Mouse (Mus musculus): Measurements from ENCODE around the gene Jmjd1c. TPM values are rescaled to one million over a fixed set of nuclear protein-coding genes. Genes with fewer than 3 reads are reported as not detected.

Jmjd1c gene
- total and polyA plus RNA-seq, 2 experiments = 5.7 to 44.8 TPM

DNA sequence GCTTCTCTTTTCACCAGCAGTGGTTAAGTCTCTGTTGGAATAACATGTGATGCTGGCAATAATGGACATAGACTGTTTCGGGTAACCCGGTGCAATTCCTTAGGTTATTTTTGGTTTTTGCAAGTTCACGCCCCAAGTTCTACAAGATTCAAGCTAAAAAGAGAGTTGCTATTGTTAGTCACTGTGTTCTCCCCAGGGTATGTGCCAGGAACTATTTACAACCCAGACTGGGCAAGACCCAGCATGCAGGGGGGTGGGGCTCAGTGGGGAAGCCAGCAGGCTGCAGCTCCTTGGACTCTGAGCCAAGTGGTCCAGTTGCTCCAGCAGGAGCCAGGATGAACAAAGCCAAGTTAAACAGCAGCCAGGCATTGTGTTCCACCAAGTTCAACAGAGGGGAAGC lies 192.0 kb downstream of the Jmjd1c start:
- H3K4me3 ChIP-seq (ENCODE audit: insufficient read depth, low read depth, low read length) = no peak overlapping the region
- H3K9ac ChIP-seq (ENCODE audit: low read depth, low read length) = no peak overlapping the region
- TF ChIP-seq CTCF (IDR thresholded peaks at IDR 0.05; ENCODE audit: low read depth, low read length) (0 out of 2 replicates have a peak, but pooled peaks have one; percentile 1), POLR2A (IDR thresholded peaks at IDR 0.05; ENCODE audit: extremely low read depth, insufficient read depth, low read length) (no peak)
- H3K27me3 ChIP-seq (ENCODE audit: control insufficient read depth, insufficient read depth, low read length) = no peaks in the 10 kb centered on the region
- peak; percentile 99 for DNase-seq (ENCODE audit: extremely low read depth, low read depth, low spot score)
- peak overlapping the region; percentile 33; the same call in 1 of the 2 replicates for H3K27ac ChIP-seq (replicated peaks; ENCODE audit: insufficient read depth, low read depth, low read length)
- peaks cover 23% of the 10 kb centered on the region for H3K4me1 ChIP-seq (ENCODE audit: control insufficient read depth, insufficient read depth, low read length)
- 21% methylated on average over 3 of the region's 3 CpGs for WGBS
- H3K79me2 ChIP-seq (ENCODE audit: control insufficient read depth, insufficient read depth, low read length) = peaks cover 10% of the 10 kb centered on the region; the same call in 1 of the 2 replicates
- no peaks in the 10 kb centered on the region for H3K36me3 ChIP-seq (ENCODE audit: control insufficient read depth, insufficient read depth, low read length)

DNA sequence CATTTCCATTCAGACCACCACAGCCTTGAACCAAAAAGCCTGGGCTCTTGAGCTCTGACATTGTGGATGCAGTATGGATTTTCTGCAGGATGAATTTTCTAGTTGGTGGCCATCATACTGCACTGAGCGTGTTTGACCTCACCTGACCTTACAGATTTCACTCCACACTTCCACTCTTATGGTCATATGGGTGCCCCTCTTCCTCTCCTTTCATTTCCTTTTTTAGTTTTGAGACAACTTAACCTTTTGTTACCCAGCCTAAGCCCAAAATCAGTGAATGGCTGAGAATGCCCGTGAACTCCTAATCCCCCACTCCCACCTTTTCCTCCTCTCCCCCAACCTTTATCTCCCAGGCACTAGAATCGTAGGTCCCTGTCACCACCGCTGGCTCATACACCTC lies 194.7 kb downstream of the Jmjd1c start:
- H3K79me2 ChIP-seq (ENCODE audit: control insufficient read depth, insufficient read depth, low read length) = no peaks in the 10 kb centered on the region
- H3K27me3 ChIP-seq (ENCODE audit: control insufficient read depth, insufficient read depth, low read length) = no peaks in the 10 kb centered on the region
- TF ChIP-seq POLR2A (IDR thresholded peaks at IDR 0.05; ENCODE audit: extremely low read depth, insufficient read depth, low read length) = no peak
- no peak for TF ChIP-seq CTCF (IDR thresholded peaks at IDR 0.05; ENCODE audit: low read depth, low read length)
- peak; percentile 30 for DNase-seq (ENCODE audit: extremely low read depth, low read depth, low spot score)
- WGBS = 47% methylated on average over 4 of the region's 4 CpGs
- no peak overlapping the region for H3K4me3 ChIP-seq (ENCODE audit: insufficient read depth, low read depth, low read length)
- no peak overlapping the region; the same call in 1 of the 2 replicates for H3K9ac ChIP-seq (ENCODE audit: low read depth, low read length)
- H3K36me3 ChIP-seq (ENCODE audit: control insufficient read depth, insufficient read depth, low read length) = no peaks in the 10 kb centered on the region
- peaks cover 13% of the 10 kb centered on the region for H3K4me1 ChIP-seq (ENCODE audit: control insufficient read depth, insufficient read depth, low read length)
- H3K27ac ChIP-seq (replicated peaks; ENCODE audit: insufficient read depth, low read depth, low read length) = peak overlapping the region; percentile 68

DNA sequence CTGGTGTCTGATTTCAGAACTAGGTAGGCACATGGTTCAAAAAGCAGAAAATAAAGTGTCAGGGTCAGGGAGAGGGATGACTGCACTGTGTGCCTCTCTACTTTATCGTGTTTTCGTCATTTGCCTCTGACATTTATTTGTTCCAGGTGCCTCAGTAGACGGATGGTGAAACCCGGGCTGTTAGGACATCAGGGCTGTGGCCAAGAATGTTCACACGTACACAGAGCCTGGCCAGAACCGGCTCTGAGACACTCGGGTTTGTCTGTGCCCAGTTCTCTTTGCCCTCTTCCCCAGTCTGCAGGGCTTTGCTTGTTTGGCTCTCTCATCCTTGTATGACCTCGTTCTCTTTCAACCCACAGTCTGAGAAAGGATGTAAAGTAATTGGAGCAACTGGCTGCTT lies 195.2 kb downstream of the Jmjd1c start:
- Histone ChIP-seq H3K9ac (ENCODE audit: low read depth, low read length) (no peak overlapping the region), H3K36me3 (ENCODE audit: control insufficient read depth, insufficient read depth, low read length) (no peaks in the 10 kb centered on the region), H3K27me3 (ENCODE audit: control insufficient read depth, insufficient read depth, low read length) (no peaks in the 10 kb centered on the region), H3K4me3 (ENCODE audit: insufficient read depth, low read depth, low read length) (no peak overlapping the region), H3K27ac (replicated peaks; ENCODE audit: insufficient read depth, low read depth, low read length) (no peak overlapping the region; the same call in 1 of the 2 replicates), H3K4me1 (ENCODE audit: control insufficient read depth, insufficient read depth, low read length) (peaks cover 10% of the 10 kb centered on the region), H3K79me2 (ENCODE audit: control insufficient read depth, insufficient read depth, low read length) (no peaks in the 10 kb centered on the region)
- 12% methylated on average over 8 of the region's 8 CpGs for WGBS
- TF ChIP-seq POLR2A (IDR thresholded peaks at IDR 0.05; ENCODE audit: extremely low read depth, insufficient read depth, low read length) (no peak), CTCF (IDR thresholded peaks at IDR 0.05; ENCODE audit: low read depth, low read length) (no peak)
- DNase-seq (ENCODE audit: extremely low read depth, low read depth, low spot score) = peak; percentile 97

DNA sequence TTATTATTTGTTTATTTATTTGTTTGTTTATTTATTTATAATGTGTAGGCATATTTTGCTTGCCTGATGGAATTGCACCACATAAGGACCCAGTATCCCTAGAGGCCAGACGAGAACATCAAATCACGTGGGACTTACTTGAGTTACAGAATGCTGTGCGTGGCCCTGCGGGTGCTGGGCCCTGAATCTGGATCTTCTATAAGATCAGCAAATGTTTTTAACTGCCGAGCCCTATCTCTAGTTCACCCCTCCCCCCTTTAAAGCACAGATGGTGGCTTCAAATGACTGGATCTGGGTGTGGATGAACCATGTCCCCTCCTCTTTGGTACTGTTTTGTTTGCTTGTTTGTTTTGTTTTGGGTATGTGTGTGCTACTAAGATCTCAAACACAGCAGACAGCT lies 199.4 kb downstream of the Jmjd1c start:
- Histone ChIP-seq H3K4me3 (ENCODE audit: insufficient read depth, low read depth, low read length) (no peak overlapping the region), H3K4me1 (ENCODE audit: control insufficient read depth, insufficient read depth, low read length) (peaks cover 15% of the 10 kb centered on the region), H3K9ac (ENCODE audit: low read depth, low read length) (no peak overlapping the region), H3K27ac (replicated peaks; ENCODE audit: insufficient read depth, low read depth, low read length) (no peak overlapping the region), H3K36me3 (ENCODE audit: control insufficient read depth, insufficient read depth, low read length) (no peaks in the 10 kb centered on the region), H3K27me3 (ENCODE audit: control insufficient read depth, insufficient read depth, low read length) (no peaks in the 10 kb centered on the region), H3K79me2 (ENCODE audit: control insufficient read depth, insufficient read depth, low read length) (no peaks in the 10 kb centered on the region)
- no peak for DNase-seq (ENCODE audit: extremely low read depth, low read depth, low spot score)
- TF ChIP-seq POLR2A (IDR thresholded peaks at IDR 0.05; ENCODE audit: extremely low read depth, insufficient read depth, low read length) (no peak), CTCF (IDR thresholded peaks at IDR 0.05; ENCODE audit: low read depth, low read length) (no peak)
- 87% methylated on average over 5 of the region's 5 CpGs for WGBS

DNA sequence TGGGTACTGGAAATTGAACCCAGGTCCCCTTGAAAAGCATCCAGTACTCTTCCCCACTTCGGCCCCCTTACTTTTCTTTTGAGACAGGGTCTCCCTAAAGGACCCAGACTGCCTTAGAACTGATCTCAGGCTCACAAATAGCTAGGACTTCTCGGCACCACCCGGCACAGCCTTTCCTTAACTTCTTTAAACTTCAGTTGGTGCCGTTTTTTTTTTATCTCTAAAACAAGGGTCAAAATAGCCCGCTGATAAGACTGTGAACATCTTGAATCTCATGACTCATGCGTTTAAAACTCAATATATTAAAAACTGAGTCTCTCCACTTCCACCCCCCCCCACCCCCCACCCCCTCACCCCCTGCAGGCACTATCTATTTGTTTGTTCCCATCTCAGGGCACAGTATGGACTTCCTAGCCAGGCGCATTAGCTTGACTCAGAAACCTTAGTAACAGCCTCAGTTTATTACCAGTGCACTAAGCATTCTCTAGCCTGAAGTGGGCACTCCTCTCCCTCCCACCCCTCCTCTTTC lies 200.1 kb downstream of the Jmjd1c start:
- H3K27ac ChIP-seq (replicated peaks; ENCODE audit: insufficient read depth, low read depth, low read length) = no peak overlapping the region
- H3K4me3 ChIP-seq (ENCODE audit: insufficient read depth, low read depth, low read length) = no peak overlapping the region
- H3K27me3 ChIP-seq (ENCODE audit: control insufficient read depth, insufficient read depth, low read length) = no peaks in the 10 kb centered on the region
- TF ChIP-seq POLR2A (IDR thresholded peaks at IDR 0.05; ENCODE audit: extremely low read depth, insufficient read depth, low read length) (no peak), CTCF (IDR thresholded peaks at IDR 0.05; ENCODE audit: low read depth, low read length) (no peak)
- H3K4me1 ChIP-seq (ENCODE audit: control insufficient read depth, insufficient read depth, low read length) = peaks cover 11% of the 10 kb centered on the region
- DNase-seq (ENCODE audit: extremely low read depth, low read depth, low spot score) = no peak
- no peaks in the 10 kb centered on the region for H3K79me2 ChIP-seq (ENCODE audit: control insufficient read depth, insufficient read depth, low read length)
- no peak overlapping the region for H3K9ac ChIP-seq (ENCODE audit: low read depth, low read length)
- no peaks in the 10 kb centered on the region for H3K36me3 ChIP-seq (ENCODE audit: control insufficient read depth, insufficient read depth, low read length)
- WGBS = 77% methylated on average over 7 of the region's 7 CpGs

DNA sequence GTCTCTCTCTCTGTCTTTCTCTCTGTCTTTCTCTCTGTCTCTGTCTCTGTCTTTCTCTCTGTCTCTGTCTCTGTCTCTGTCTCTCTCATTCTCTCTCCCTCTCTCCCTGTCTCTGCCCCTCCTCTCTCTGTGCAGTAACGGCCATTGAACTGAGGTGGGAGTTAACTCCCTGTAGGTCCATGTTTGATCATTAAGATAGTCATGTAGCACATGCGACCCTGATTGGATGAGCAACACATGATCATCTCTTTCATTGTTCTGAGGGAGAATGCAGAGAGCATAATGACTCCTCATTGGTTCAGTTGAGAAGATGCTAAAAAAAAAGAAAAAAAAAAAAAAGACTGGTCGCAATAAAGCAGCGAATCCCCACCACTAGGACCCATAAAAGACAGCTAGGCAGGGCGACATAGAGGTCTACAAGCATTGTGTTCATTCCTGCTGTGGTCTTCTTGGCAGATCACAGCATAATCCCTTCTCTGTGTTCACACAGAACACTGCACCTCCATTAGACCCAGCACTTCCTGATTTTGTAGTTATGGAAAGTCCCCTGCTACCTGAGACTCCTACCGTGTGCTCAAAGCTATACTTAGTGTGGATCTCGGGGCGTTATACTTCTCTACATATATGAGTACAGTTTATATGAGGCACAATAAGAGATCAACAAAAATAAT lies 200.7 kb downstream of the Jmjd1c start:
- Histone ChIP-seq H3K4me3 (ENCODE audit: insufficient read depth, low read depth, low read length) (no peak overlapping the region), H3K27ac (replicated peaks; ENCODE audit: insufficient read depth, low read depth, low read length) (no peak overlapping the region)

More for the DNA sequence above, 200.7 kb downstream of the Jmjd1c start:
- Histone ChIP-seq H3K4me1 (ENCODE audit: control insufficient read depth, insufficient read depth, low read length) (peaks cover 11% of the 10 kb centered on the region), H3K9ac (ENCODE audit: low read depth, low read length) (no peak overlapping the region), H3K79me2 (ENCODE audit: control insufficient read depth, insufficient read depth, low read length) (no peaks in the 10 kb centered on the region), H3K36me3 (ENCODE audit: control insufficient read depth, insufficient read depth, low read length) (no peaks in the 10 kb centered on the region), H3K27me3 (ENCODE audit: control insufficient read depth, insufficient read depth, low read length) (no peaks in the 10 kb centered on the region)
- WGBS = 81% methylated on average over 8 of the region's 8 CpGs
- TF ChIP-seq CTCF (IDR thresholded peaks at IDR 0.05; ENCODE audit: low read depth, low read length) = no peak
- no peak for TF ChIP-seq POLR2A (IDR thresholded peaks at IDR 0.05; ENCODE audit: extremely low read depth, insufficient read depth, low read length)
- DNase-seq (ENCODE audit: extremely low read depth, low read depth, low spot score) = no peak
